Mouse (Mus musculus) liver, embryonic 12.5 days (tissue): ENCODE measurements at regions not wholly inside any gene's neighbourhood (a gene's known extent, or its start where the extent isn't known, plus 50 kb on each side); places are given as distances from the start of the nearest gene placed in this dataset.

Experiments
- ATAC-seq: fragments of 200-750 bp; cut with Nextera tagmentation; 2 replicates; pipeline ENCODE4 v1.8.0; 2017; ENCODE audit warnings: moderate number of reproducible peaks, mild to moderate bottlenecking, moderate library complexity
- H3K27ac ChIP-seq: fragments of 300-500 bp; sonication (generic); 2 replicates; pipeline ENCODE4 v1.5.1; 2016; ENCODE audit warnings: mild to moderate bottlenecking
- H3K27me3 ChIP-seq: fragments of 300-500 bp; sonication (generic); replicated peaks from 2 replicates; pipeline ENCODE4 v1.6.1; 2016; ENCODE audit warnings: mild to moderate bottlenecking, moderate library complexity
- H3K36me3 ChIP-seq: fragments of 300-500 bp; sonication (generic); 2 replicates; pipeline ENCODE4 v1.6.1; 2016; ENCODE audit warnings: mild to moderate bottlenecking, moderate library complexity
- H3K4me1 ChIP-seq: fragments of 300-500 bp; sonication (generic); 2 replicates; pipeline ENCODE4 v1.6.1; 2016
- H3K4me2 ChIP-seq: fragments of 300-500 bp; sonication (generic); 2 replicates; pipeline ENCODE4 v1.6.1; 2016; ENCODE audit warnings: mild to moderate bottlenecking, moderate library complexity
- H3K4me3 ChIP-seq: fragments of 300-500 bp; sonication (generic); 2 replicates; pipeline ENCODE4 v1.5.1; 2016; ENCODE audit warnings: mild to moderate bottlenecking, moderate library complexity
- H3K9ac ChIP-seq: fragments of 300-500 bp; sonication (generic); 2 replicates; pipeline ENCODE4 v1.6.1; 2016; ENCODE audit warnings: mild to moderate bottlenecking, moderate library complexity
- H3K9me3 ChIP-seq: fragments of 300-500 bp; sonication (generic); replicated peaks from 2 replicates; pipeline ENCODE4 v1.6.1; 2016; ENCODE audit warnings: mild to moderate bottlenecking, moderate library complexity
- WGBS: fragments of 180-500 bp; shearing (Covaris S2); methylation state at CpG from one replicate; pipeline ENCODE4 v1.1.7; 2016; ENCODE audit not compliant: insufficient replicate concordance; 5-methylcytosine and 5-hydroxymethylcytosine counted together

GRCm38 (mm10) chr17:42188531-42188930 lies 127.2 kb upstream of the Ptchd4 start:
- H3K4me3 ChIP-seq = no peak overlapping the region

GRCm38 (mm10) chr17:42190206-42190902 lies 125.4 kb upstream of the Ptchd4 start:
- Histone ChIP-seq H3K27me3 (no peaks in the 10 kb centered on the region), H3K4me2 (no peak overlapping the region), H3K4me3 (no peak overlapping the region), H3K9ac (no peak overlapping the region), H3K27ac (no peak overlapping the region), H3K36me3 (no peaks in the 10 kb centered on the region), H3K4me1 (no peaks in the 10 kb centered on the region), H3K9me3 (0 out of 2 replicates have a peak, but pooled peaks cover 3% of the 10 kb centered on the region)
- no peak for ATAC-seq
- 61% methylated on average over 8 of the region's 8 CpGs for WGBS

More at GRCm38 (mm10) chr17:42188531-42188930, 127.2 kb upstream of the Ptchd4 start:
- H3K4me1 ChIP-seq = no peaks in the 10 kb centered on the region
- 0 out of 2 replicates have a peak, but pooled peaks cover 3% of the 10 kb centered on the region for H3K9me3 ChIP-seq
- H3K9ac ChIP-seq = no peak overlapping the region
- H3K27ac ChIP-seq = no peak overlapping the region
- H3K36me3 ChIP-seq = no peaks in the 10 kb centered on the region
- WGBS = 69% methylated on average over 1 of the region's 1 CpGs
- no peak overlapping the region for H3K4me2 ChIP-seq
- H3K27me3 ChIP-seq = no peaks in the 10 kb centered on the region
- ATAC-seq = no peak
